Mouse (Mus musculus): ENCODE results near the gene S100a8.

Gene S100a8

GRCm38 (mm10) chr3:90678656-90679055 lies 9.9 kb downstream of the S100a8 start:
- DNase-seq (ENCODE audit: low read depth, low spot score) = no peak

- DNase-seq (ENCODE audit: low read depth, low spot score) = no peak
These were observed 15.2 kb downstream of the S100a8 start for GRCm38 (mm10) chr3:90683929-90684328.

GRCm38 (mm10) chr3:90686835-90687234 lies 18.1 kb downstream of the S100a8 start:
- no peak for DNase-seq (ENCODE audit: low read depth, low spot score)

- DNase-seq (ENCODE audit: low read depth, low spot score) = no peak
These were observed 24.7 kb downstream of the S100a8 start for GRCm38 (mm10) chr3:90693496-90693895.

- no peak for DNase-seq (ENCODE audit: low read depth, low spot score)
These were observed 26.8 kb downstream of the S100a8 start, which contains the start of gene S100a9 for GRCm38 (mm10) chr3:90695613-90696012. TSS of gene S100a9 (minus strand) at chr3:90695721.

- DNase-seq (ENCODE audit: low read depth, low spot score) = no peak
These were observed 33.5 kb downstream of the S100a8 start for GRCm38 (mm10) chr3:90702244-90702643.

- DNase-seq (ENCODE audit: low read depth, low spot score) = peak; percentile 77
These were observed 39.9 kb downstream of the S100a8 start for GRCm38 (mm10) chr3:90708523-90709202.

GRCm38 (mm10) chr3:90709591-90710460 lies 41.0 kb downstream of the S100a8 start:
- DNase-seq (ENCODE audit: low read depth, low spot score) = peak; percentile 98

All from 3T3-L1 (cell line).